Mouse (Mus musculus): ENCODE measurements around the gene Lrrc2. TPM values are rescaled to one million over a fixed set of nuclear protein-coding genes. Genes with fewer than 3 reads are reported as not detected.
A peak's percentile ranks its signal among the peaks of the same experiment; 100 is the strongest.

Gene Lrrc2
- polyA plus RNA-seq, 1 experiment from 2014 or later, result 0.35 TPM

DNA sequence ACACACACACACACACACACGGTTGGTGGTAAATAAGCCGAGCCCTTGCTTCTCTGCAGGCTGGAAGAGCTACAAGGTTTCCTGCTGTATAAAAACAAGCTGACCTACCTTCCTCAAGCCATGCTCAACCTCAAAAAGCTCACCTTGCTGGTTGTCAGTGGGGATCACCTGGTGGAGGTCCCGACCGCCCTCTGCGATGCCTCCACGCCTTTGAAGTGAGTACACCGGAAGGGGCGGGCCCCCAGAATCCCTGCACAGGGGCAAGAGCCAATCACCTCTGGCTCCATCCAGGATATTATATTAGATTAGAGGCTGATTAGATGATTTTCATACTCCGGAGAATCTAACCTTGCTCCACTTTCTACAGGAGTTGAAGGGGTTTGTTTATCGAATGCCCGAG is 28.1 kb downstream of the Lrrc2 start:
- H3K4me1 ChIP-seq, result no peaks in the 10 kb centered on the region
- WGBS, result 93% methylated on average over 11 of the region's 11 CpGs
- H3K27me3 ChIP-seq (ENCODE audit: low read depth, poor library complexity, severe bottlenecking), result no peaks in the 10 kb centered on the region
- no peak for DNase-seq (ENCODE audit: low spot score)
- H3K36me3 ChIP-seq, result no peaks in the 10 kb centered on the region
- H3K4me3 ChIP-seq, result no peak overlapping the region
- no peak overlapping the region for H3K27ac ChIP-seq (replicated peaks)
- H3K9me3 ChIP-seq (replicated peaks), result no peaks in the 10 kb centered on the region

GRCm38 (mm10) chr9:110982351-110982750 is 31.0 kb downstream of the Lrrc2 start:
- no peaks in the 10 kb centered on the region for H3K9me3 ChIP-seq (replicated peaks)
- H3K4me3 ChIP-seq, result no peak overlapping the region
- DNase-seq (ENCODE audit: low spot score), result no peak
- no peaks in the 10 kb centered on the region for H3K36me3 ChIP-seq
- no peaks in the 10 kb centered on the region for H3K4me1 ChIP-seq
- H3K27me3 ChIP-seq (ENCODE audit: low read depth, poor library complexity, severe bottlenecking), result no peaks in the 10 kb centered on the region
- WGBS, result 62% methylated on average over 4 of the region's 4 CpGs
- H3K27ac ChIP-seq (replicated peaks), result no peak overlapping the region

DNA sequence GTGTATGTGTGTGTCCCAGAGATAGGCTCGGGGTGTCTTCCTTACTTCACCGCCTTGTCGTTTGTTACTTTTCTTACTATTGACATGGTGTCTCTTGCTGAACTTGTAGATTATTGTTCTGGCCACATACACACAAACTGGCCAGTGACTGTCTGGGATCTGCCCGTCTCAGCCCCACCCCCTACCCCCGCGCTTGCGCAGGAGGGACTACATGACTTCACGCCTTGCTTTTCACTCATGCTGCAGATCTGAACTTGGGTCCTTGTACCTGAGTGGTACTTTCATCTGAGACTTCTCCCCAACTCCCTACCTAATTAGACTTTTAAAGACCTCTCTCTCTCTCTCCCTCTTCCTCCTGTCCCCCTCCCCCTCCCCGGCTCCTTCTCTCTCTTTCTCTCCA is 32.8 kb downstream of the Lrrc2 start:
- Histone ChIP-seq H3K27me3 (ENCODE audit: low read depth, poor library complexity, severe bottlenecking) (no peaks in the 10 kb centered on the region), H3K27ac (replicated peaks) (no peak overlapping the region), H3K36me3 (no peaks in the 10 kb centered on the region), H3K4me3 (no peak overlapping the region), H3K9me3 (replicated peaks) (no peaks in the 10 kb centered on the region), H3K4me1 (no peaks in the 10 kb centered on the region)
- 93% methylated on average over 9 of the region's 9 CpGs for WGBS
- DNase-seq (ENCODE audit: low spot score), result no peak

GRCm38 (mm10) chr9:110985541-110985940 is 34.2 kb downstream of the Lrrc2 start:
- Histone ChIP-seq H3K4me3 (no peak overlapping the region), H3K9me3 (replicated peaks) (no peaks in the 10 kb centered on the region), H3K36me3 (no peaks in the 10 kb centered on the region), H3K27ac (replicated peaks) (no peak overlapping the region), H3K27me3 (ENCODE audit: low read depth, poor library complexity, severe bottlenecking) (no peaks in the 10 kb centered on the region), H3K4me1 (no peaks in the 10 kb centered on the region)
- WGBS, result 95% methylated on average over 5 of the region's 5 CpGs
- DNase-seq (ENCODE audit: low spot score), result no peak

DNA sequence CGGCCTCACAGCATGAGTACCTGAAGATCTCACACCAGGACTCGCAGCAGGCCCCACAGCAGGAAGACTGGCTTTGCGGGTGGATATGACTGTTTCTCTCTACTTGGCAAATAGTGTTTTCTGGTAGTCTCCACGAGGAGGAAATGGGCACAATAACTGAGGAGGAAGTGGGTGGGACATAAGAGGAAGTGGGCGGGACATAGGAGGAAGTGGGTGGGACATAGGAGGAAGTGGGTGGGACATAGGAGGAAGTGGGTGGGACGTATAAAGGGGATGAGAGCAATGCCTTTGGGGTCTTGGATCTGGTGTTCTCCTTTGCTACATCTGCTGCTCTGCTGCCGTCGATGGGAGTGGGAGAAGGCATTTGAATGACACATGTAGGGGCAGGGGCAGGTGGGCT is 34.6 kb downstream of the Lrrc2 start:
- WGBS, result 90% methylated on average over 8 of the region's 8 CpGs
- no peak for DNase-seq (ENCODE audit: low spot score)
- Histone ChIP-seq H3K4me1 (no peaks in the 10 kb centered on the region), H3K27me3 (ENCODE audit: low read depth, poor library complexity, severe bottlenecking) (no peaks in the 10 kb centered on the region), H3K27ac (replicated peaks) (no peak overlapping the region), H3K4me3 (no peak overlapping the region), H3K9me3 (replicated peaks) (no peaks in the 10 kb centered on the region), H3K36me3 (no peaks in the 10 kb centered on the region)

DNA sequence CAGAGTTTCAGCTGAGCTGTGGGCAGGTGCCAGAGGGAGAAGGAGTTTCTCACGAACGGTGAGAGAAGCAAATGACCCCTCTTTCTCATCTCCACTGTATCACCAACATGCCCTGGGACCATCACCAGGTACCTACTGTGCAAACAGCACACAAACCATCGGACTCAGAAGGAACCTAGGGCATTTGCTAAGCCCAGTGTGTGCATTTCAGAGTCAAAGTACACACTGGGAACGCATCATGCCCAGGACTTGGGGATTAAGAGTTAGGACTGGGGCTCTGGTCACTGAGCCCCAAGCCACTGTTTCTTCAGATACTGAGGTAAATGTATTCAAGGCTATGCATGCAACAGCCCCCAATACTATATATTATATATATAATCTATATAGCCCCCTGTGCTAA is 36.0 kb downstream of the Lrrc2 start:
- DNase-seq (ENCODE audit: low spot score), result no peak
- H3K9me3 ChIP-seq (replicated peaks), result no peaks in the 10 kb centered on the region
- WGBS, result 73% methylated on average over 4 of the region's 4 CpGs
- no peaks in the 10 kb centered on the region for H3K27me3 ChIP-seq (ENCODE audit: low read depth, poor library complexity, severe bottlenecking)
- no peaks in the 10 kb centered on the region for H3K4me1 ChIP-seq
- no peak overlapping the region for H3K4me3 ChIP-seq
- no peak overlapping the region for H3K27ac ChIP-seq (replicated peaks)
- H3K36me3 ChIP-seq, result no peaks in the 10 kb centered on the region

DNA sequence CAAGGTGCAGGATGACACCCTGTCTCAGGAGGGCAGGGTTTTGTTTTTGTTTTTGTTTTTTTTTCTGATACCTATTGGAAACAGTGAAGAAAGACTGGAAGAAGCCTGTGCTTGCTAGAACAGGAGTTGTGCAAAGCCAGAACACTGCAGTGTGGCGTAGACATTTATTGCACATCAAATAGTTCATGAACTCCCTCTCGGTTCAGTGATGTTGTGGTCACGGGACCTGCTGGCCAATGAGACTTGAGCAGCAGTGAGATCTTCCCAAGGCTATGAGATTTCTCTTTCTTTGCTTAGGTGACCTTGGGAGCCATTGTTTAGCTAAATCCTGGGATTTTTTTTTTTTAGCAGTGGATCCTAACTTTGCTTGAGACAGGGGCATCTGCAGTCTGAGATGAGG is 36.7 kb downstream of the Lrrc2 start:
- H3K4me3 ChIP-seq, result no peak overlapping the region
- WGBS, result 84% methylated on average over 3 of the region's 3 CpGs
- H3K27ac ChIP-seq (replicated peaks), result no peak overlapping the region
- DNase-seq (ENCODE audit: low spot score), result no peak
- H3K9me3 ChIP-seq (replicated peaks), result no peaks in the 10 kb centered on the region
- no peaks in the 10 kb centered on the region for H3K27me3 ChIP-seq (ENCODE audit: low read depth, poor library complexity, severe bottlenecking)
- no peaks in the 10 kb centered on the region for H3K4me1 ChIP-seq
- no peaks in the 10 kb centered on the region for H3K36me3 ChIP-seq

DNA sequence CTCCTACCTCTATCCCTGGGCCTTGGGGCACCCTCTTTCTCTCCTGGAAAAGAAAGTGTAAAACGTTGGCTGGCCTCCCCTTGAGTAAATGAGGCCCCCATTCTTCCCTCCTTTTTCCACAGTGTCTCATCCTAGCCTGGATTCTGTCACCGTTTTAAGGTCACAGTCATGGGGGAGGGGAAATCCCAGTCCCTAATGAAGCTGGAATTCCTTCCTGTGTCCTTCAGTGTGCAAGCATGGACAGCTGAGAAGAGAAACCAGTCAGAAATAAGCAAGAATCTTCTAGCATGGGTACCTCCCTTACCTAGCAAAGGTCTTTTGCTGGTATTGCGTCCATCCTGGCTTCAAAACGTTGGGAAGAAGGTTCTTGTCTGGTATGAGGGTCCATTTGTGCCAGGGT is 37.8 kb downstream of the Lrrc2 start:
- no peaks in the 10 kb centered on the region for H3K9me3 ChIP-seq (replicated peaks)
- H3K4me3 ChIP-seq, result no peak overlapping the region
- H3K4me1 ChIP-seq, result peaks cover 5% of the 10 kb centered on the region
- H3K36me3 ChIP-seq, result no peaks in the 10 kb centered on the region
- WGBS, result 76% methylated on average over 4 of the region's 4 CpGs
- no peak overlapping the region for H3K27ac ChIP-seq (replicated peaks)
- no peak for DNase-seq (ENCODE audit: low spot score)
- H3K27me3 ChIP-seq (ENCODE audit: low read depth, poor library complexity, severe bottlenecking), result no peaks in the 10 kb centered on the region

- Histone ChIP-seq H3K27ac (replicated peaks) (no peak overlapping the region), H3K36me3 (no peaks in the 10 kb centered on the region), H3K4me3 (no peak overlapping the region), H3K9me3 (replicated peaks) (no peaks in the 10 kb centered on the region), H3K27me3 (ENCODE audit: low read depth, poor library complexity, severe bottlenecking) (no peaks in the 10 kb centered on the region), H3K4me1 (peaks cover 6% of the 10 kb centered on the region)
- WGBS, result 88% methylated on average over 2 of the region's 2 CpGs
- no peak for DNase-seq (ENCODE audit: low spot score)
Measured at GRCm38 (mm10) chr9:110989543-110989942, 38.2 kb downstream of the Lrrc2 start.

GRCm38 (mm10) chr9:110990204-110990603 is 38.9 kb downstream of the Lrrc2 start, which contains the start of gene Rtp3:
TSS of gene Rtp3 (minus strand) at chr9:110990583.
- WGBS, result 79% methylated on average over 6 of the region's 6 CpGs
- no peak for DNase-seq (ENCODE audit: low spot score)
- Histone ChIP-seq H3K27me3 (ENCODE audit: low read depth, poor library complexity, severe bottlenecking) (no peaks in the 10 kb centered on the region), H3K4me1 (peaks cover 10% of the 10 kb centered on the region), H3K9me3 (replicated peaks) (no peaks in the 10 kb centered on the region), H3K27ac (replicated peaks) (no peak within 1 kb of the TSS), H3K36me3 (no peaks in the 10 kb centered on the region), H3K4me3 (no peak within 1 kb of the TSS)

GRCm38 (mm10) chr9:110993281-110993709 is 42.0 kb downstream of the Lrrc2 start:
- Histone ChIP-seq H3K4me3 (no peak overlapping the region), H3K4me1 (peaks cover 10% of the 10 kb centered on the region), H3K27me3 (ENCODE audit: low read depth, poor library complexity, severe bottlenecking) (no peaks in the 10 kb centered on the region), H3K27ac (replicated peaks) (no peak overlapping the region), H3K9me3 (replicated peaks) (no peaks in the 10 kb centered on the region), H3K36me3 (no peaks in the 10 kb centered on the region)
- 37% methylated on average over 3 of the region's 3 CpGs for WGBS
- DNase-seq (ENCODE audit: low spot score), result peak; percentile 19

DNA sequence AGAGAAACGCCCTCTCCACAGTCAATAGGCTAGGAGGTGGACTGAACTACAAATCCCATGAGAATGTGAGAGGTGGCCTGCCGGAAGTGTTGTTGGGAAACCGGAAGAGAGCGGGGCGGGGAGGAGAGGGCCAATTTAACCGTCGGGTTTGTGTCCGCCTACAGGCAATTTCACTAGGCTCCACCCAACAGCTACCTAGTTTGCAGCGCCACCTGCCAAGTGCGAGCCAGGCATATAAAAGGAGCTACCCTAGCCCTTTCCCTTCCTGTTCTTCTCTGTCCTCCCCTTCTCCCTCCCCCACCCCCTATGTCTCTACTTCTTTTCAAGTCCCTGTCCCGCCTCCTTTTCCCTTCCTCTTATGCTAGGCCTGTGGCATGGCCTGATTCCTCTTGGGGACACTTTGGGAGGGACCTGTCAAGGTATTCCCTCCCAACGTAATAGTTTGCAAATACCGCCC is 43.4 kb downstream of the Lrrc2 start:
- Histone ChIP-seq H3K9me3 (replicated peaks) (no peaks in the 10 kb centered on the region), H3K27me3 (ENCODE audit: low read depth, poor library complexity, severe bottlenecking) (no peaks in the 10 kb centered on the region), H3K36me3 (no peaks in the 10 kb centered on the region), H3K4me1 (peaks cover 10% of the 10 kb centered on the region), H3K4me3 (peak overlapping the region; percentile 59), H3K27ac (replicated peaks) (peak overlapping the region; percentile 84)
- 12% methylated on average over 13 of the region's 13 CpGs for WGBS
- DNase-seq (ENCODE audit: low spot score), result peak; percentile 85

GRCm38 (mm10) chr9:110997245-110997644 is 45.9 kb downstream of the Lrrc2 start:
- Histone ChIP-seq H3K4me3 (no peak overlapping the region), H3K4me1 (peaks cover 10% of the 10 kb centered on the region), H3K27ac (replicated peaks) (no peak overlapping the region), H3K27me3 (ENCODE audit: low read depth, poor library complexity, severe bottlenecking) (no peaks in the 10 kb centered on the region), H3K9me3 (replicated peaks) (no peaks in the 10 kb centered on the region), H3K36me3 (no peaks in the 10 kb centered on the region)
- WGBS, result 6% methylated on average over 5 of the region's 5 CpGs
- DNase-seq (ENCODE audit: low spot score), result peak; percentile 66

DNA sequence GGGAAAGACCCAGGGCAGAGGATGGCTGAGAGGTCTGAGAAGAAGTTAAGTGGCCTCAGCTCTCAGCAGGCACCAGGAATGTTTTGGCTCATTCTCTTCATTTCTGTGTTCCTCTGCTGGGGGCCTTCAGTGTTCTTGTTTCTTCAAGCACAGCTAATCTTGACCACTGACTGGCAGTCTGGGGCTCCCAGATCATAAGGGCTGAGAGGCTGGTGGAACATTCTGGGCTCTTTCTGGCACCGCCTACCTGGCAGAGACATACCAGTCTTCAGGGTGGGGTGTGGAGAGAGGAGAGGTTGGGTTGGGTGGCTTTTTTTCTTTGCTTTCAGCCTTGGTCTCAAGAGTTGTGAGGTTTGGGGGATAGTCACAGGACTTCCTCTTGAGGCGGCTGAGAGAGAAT is 47.7 kb downstream of the Lrrc2 start:
- no peak for DNase-seq (ENCODE audit: low spot score)
- Histone ChIP-seq H3K9me3 (replicated peaks) (no peaks in the 10 kb centered on the region), H3K4me1 (0 out of 2 replicates have a peak, but pooled peaks cover 5% of the 10 kb centered on the region), H3K4me3 (no peak overlapping the region), H3K36me3 (no peaks in the 10 kb centered on the region), H3K27ac (replicated peaks) (no peak overlapping the region), H3K27me3 (ENCODE audit: low read depth, poor library complexity, severe bottlenecking) (no peaks in the 10 kb centered on the region)
- WGBS, result 86% methylated on average over 2 of the region's 2 CpGs
